Mouse (Mus musculus): ENCODE measurements at regions not wholly inside any gene's neighbourhood (a gene's known extent, or its start where the extent isn't known, plus 50 kb on each side); places are given as distances from the start of the nearest gene placed in this dataset.

DNA sequence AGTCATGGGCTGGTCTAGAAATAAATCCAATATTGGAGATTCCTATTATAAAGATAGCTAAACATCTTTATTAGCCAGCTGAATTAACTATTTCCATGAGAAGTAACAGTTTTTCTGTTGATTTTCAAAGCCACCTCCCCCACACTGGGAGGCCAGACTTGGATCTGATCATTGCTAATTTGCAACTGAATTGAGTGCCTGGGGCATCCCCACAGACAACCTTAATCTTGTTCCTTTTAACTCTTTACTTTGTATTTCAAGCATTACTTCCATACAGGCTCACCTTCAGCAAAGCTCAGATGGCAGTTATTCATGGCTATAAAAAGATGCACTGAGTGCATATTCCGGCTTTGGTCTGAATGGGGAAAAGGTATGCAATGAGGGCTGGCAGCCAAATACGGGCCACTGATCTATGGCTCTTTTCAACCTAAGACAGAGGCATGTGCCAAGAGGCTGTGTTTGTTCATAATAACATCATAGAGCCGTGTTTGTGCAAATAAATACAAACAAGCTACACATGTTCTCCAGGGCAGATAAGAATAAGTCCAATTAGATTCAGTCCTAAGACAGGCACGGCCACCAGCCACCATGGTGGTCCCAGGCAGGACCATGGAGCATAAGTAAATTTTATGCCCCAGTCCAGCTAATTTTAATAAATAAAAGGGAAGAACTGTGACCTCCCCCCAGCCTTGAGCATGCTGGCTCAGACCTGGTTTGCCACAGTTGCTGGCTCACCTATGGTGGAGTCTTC is 194.5 kb upstream of the Ttc29 start:
- TF ChIP-seq CTCF (IDR thresholded peaks at IDR 0.05; ENCODE audit: low read depth, low read length) (no peak), EP300 (IDR thresholded peaks at IDR 0.05; ENCODE audit: insufficient read depth, low read depth, low read length) (no peak)

Measured in ES-Bruce4 (cell line).